Mouse (Mus musculus) adrenal gland, postnatal 4 days (tissue): ENCODE results near the gene Ncr1. TPM values are rescaled to one million over a fixed set of nuclear protein-coding genes. Genes with fewer than 3 reads are reported as not detected.
"Not testable (repeated sequence)": the region's sequence is repeated elsewhere in the genome, so short reads cannot be mapped to it uniquely, and the experiment has no call there.

Source experiments
- DNase-seq, 2 experiments: peaks; one replicate each; pipeline ENCODE4 v3.0.0; 2021 to 2022; ENCODE audit warnings: low spot score in 2 of 2, mixed read lengths in 2 of 2
- long read RNA-seq, 2 experiments: library from polyadenylated mRNA; stranded (forward); transcript quantifications; one replicate each; pipeline ENCODE4 v2.0.0; 2021
- microRNA-seq: library from miRNA; unstranded; fragments of <30 nt; microRNA quantifications from one replicate; pipeline ENCODE4 v1.2.0, GENCODE M21; 2021
- total RNA-seq, 2 experiments: library from RNA; stranded (reverse); gene quantifications; 2 replicates each; pipeline ENCODE4 v1.2.3; 2021

Gene Ncr1
- under 1 TPM in 1 of 2 experiments, not detected in 1; 0.20 TPM for total RNA-seq
- long read RNA-seq, experiment 1 = 0 reads
- long read RNA-seq, experiment 2 = 0 reads

DNA sequence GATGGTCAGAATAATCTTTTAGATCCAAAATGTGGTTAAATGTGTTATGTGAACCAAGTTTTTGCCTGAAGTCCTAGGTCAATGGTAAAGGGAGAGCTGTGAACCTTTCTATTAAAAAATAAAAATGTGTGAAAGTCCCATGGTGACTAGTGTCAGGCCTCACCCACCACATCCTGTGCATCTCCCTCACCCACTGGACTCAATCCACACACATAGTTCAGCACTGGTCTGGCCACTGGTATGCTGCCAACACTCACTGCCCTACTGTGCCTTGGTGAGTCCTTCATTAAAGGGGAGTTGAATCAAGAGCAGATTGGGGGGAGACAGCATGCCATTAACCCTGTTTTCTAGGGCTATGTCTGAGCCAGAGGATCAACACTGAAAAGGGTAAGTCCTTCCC, at the start of gene Ncr1:
Gene Ncr1 (plus strand): TSS at position 216 of the 400 bp plus-strand sequence.
- DNase-seq = no peak

DNA sequence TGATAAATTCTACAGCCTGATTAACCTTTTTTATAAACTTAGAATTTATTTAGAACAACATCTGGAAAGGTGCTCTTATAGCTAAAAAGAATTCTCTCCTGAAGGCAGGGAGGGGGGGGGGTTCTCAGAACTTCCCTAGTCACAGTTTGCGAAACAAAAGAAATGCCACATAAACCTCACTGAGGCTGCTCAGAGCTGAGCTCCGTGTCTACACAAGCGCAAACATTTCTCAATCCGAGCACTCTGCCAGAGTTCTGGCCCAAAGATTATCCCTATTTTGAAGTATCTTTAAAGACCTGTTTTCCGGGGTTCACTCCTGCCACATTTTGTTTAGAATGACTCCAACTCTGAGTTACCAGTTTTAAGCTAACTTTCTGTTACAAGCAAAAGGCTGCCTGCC, 44.9 kb upstream of the Ncr1 start:
- no peak for DNase-seq

DNA sequence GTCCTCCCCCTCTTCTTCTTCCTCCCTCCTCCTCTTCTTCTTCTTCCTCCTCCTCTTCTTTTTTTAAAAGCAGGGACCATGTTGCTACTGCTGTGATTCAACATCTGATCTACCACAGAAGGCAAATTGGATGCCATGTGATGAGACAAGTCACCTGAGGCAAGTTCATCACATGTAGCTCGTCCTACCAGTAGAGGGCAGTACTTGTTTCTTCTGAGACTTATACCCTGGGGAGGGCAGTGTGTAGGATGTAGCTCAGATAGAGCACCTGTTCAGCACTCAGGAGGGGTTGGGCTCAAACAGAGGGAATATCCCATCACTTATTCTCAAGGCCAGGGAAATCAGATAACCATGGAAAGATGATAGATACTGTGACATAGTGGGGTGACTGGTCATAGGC, 40.3 kb upstream of the Ncr1 start:
- DNase-seq = no peak

DNA sequence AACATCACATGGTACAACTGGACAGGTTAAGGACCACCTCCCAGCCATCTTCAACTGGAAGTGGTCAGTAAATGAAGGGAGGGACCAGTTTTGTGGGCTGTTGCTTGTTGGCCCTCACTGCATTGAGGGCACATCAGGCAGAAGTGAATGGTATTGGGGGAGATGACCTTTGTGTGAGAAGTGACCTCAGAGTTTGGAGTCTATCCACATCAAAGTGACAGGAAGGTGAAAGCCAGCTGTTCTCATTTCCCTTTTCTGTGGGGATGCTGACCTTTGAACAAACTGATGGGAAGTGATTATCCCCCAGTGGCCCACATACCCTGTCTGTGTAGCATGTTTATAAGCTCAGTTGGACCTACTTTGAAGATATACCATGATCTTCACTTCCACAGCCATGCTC, 37.4 kb upstream of the Ncr1 start:
- no peak for DNase-seq

DNA sequence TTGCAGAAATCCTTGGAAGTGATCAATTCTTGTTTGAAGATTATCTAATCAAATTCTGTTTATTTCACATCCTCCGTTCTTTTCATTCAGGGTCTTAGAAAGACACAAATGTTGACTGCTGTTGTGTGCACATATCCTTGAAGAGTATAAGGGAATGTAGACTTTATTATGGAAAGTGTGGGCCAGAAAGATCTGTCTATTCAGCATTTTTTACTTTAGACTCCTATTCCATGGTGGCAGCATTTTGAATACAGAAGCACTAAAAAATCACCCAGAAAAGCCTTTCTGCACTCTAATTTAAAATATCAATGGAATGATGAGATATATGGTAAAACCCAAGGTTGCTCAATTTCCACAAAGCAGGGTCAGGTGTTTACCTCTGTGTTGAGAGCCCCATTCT, 34.1 kb upstream of the Ncr1 start:
- DNase-seq = no peak

DNA sequence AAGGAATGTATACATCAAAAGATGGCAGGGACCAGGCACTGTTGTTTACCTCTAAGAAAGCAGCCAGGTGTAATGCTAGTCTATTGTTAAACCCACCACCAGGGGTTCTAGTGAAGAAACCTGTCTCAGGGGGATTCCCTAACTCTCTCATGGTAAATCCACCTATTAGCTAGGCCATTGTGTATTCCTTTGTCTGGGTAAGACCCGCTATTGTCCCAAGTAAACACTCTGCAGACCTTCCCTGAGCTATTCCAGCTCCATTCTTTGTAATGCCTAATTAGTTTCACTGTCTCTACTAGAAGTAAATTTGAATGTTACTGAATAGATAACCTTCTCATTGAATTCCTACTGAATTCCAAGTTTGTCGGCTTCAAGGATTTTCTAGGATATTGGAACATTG, 24.4 kb upstream of the Ncr1 start:
- not testable (repeated sequence) for DNase-seq

DNA sequence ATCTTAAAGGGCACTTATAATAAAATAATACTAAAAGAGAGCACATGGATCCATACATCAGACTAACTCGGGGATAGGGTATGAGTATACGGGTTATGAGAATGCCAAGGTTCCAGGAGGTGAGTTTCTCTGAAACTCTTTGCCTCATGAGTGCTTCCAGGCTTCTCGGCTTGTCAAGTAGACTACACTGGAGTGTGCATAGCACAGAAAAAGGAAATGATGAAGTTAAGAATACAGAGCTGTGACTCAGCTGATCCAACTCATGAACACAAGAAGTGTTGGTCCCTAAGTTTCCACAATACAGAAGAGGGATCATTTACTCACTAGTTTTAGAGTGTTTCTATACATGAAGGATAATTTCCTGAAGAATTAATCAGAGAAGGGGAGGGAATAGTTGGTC, 24.0 kb upstream of the Ncr1 start:
- not testable (repeated sequence) for DNase-seq

DNA sequence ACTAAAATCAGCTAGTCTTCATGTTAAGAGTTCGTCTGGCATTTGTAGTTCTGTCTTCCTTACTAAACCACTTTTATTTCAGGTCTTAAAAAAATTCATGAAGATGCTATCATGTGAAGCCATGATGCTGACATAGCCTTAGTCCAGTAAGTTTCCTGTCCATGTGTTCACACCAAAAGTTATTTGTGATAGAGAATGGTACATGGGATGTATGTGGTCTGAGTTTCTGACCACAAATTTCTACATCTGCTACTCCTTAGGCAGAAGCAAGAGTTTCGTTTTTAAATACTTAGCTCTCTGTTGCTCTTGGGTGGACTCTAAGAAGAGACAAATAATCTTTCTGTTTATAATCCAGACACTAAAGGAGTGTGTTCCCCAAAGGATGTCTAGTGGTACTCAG, 14.2 kb upstream of the Ncr1 start:
- DNase-seq = no peak

DNA sequence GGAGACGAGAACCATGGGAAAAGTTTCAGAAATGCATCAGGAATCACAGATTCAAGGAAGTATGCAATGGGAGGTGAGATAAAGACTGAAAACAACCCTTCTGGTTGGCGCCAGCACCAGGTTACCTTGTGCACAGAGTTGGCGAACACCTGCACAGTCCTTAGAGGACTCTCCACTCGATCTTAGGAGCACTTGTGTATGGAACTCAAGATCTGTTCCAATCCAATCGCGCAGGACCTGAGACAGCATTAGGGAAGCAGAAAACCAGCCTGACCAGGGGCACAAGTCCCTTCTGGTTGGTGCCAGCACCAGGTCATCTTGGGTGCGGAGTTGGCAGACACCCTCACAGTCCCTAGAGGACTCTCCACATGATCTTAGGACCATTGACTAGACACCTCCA, 36.0 kb downstream of the Ncr1 start:
- no peak for DNase-seq

Small RNA genes within 50 kb of the gene (microRNA-seq; reads per million reads assigned to microRNA genes)
- gene Gm24752 = not detected
- not detected for gene Gm25349

Other genes with a start within 250 kb of the Ncr1 start
- 10 to 100 TPM; 13.7 to 19.0 TPM for gene Ttyh1, start 218.3 kb upstream of the Ncr1 start, total RNA-seq
- gene Leng8, start 200.7 kb upstream of the Ncr1 start, total RNA-seq = 100 to 1,000 TPM; 209 to 212 TPM
- gene Leng9, start 187.3 kb upstream of the Ncr1 start, total RNA-seq = 1 to 10 TPM; 8.2 to 9.3 TPM
- 10 to 100 TPM; 51.6 to 53.5 TPM for gene Cdc42ep5, start 172.9 kb upstream of the Ncr1 start, total RNA-seq
- gene Lilra5, start 100.0 kb upstream of the Ncr1 start, total RNA-seq = 1 to 10 TPM in 1 of 2 experiments, under 1 TPM in 1; 0.76 to 1.1 TPM
- gene Gp6, start 60.0 kb downstream of the Ncr1 start, total RNA-seq = under 1 TPM; 0.11 to 0.40 TPM
- gene Rdh13, start 107.9 kb downstream of the Ncr1 start, total RNA-seq = 10 to 100 TPM; 31.7 to 34.3 TPM
- gene Eps8l1, start 123.0 kb downstream of the Ncr1 start, total RNA-seq = 1 to 10 TPM; 7.8 to 9.3 TPM
- 100 to 1,000 TPM; 106 to 112 TPM for gene Ppp1r12c, start 164.0 kb downstream of the Ncr1 start, total RNA-seq
- 10 to 100 TPM in 1 of 2 experiments, 1 to 10 TPM in 1; 8.1 to 21.0 TPM for gene Tnnt1, start 178.7 kb downstream of the Ncr1 start, total RNA-seq
- 1 to 10 TPM; 1.0 to 1.7 TPM for gene Tnni3, start 186.5 kb downstream of the Ncr1 start, total RNA-seq
- gene Dnaaf3, start 194.7 kb downstream of the Ncr1 start, total RNA-seq = 1 to 10 TPM in 1 of 2 experiments, under 1 TPM in 1; 0.95 to 1.1 TPM
- 10 to 100 TPM; 16.8 to 18.2 TPM for gene Syt5, start 209.8 kb downstream of the Ncr1 start, total RNA-seq